Mouse (Mus musculus) embryonic fibroblast, embryonic 13.5 days (primary cell): ENCODE measurements around the gene Bmyc. TPM values are rescaled to one million over a fixed set of nuclear protein-coding genes. Genes with fewer than 3 reads are reported as not detected.
A peak's percentile ranks its signal among the peaks of the same experiment; 100 is the strongest.
"Not testable (repeated sequence)": the region's sequence is repeated elsewhere in the genome, so short reads cannot be mapped to it uniquely, and the experiment has no call there.

Experiments used
- H3K27ac ChIP-seq: 2 replicates; pipeline ENCODE4 v1.5.1; 2012; ENCODE audit warnings: low read length, control low read depth, inconsistent platforms; ENCODE audit not compliant: insufficient read depth
- H3K4me1 ChIP-seq: 2 replicates; pipeline ENCODE4 v1.6.1; 2011; ENCODE audit warnings: low read length; ENCODE audit not compliant: control insufficient read depth, insufficient read depth
- H3K4me3 ChIP-seq: 2 replicates; pipeline ENCODE4 v1.5.1; 2011; ENCODE audit warnings: mild to moderate bottlenecking, control low read depth, low read length; ENCODE audit not compliant: insufficient read depth
- CTCF ChIP-seq: IDR thresholded peaks from 2 replicates; pipeline ENCODE4 v1.5.1; 2011; ENCODE audit warnings: mild to moderate bottlenecking, control low read depth, low read length, moderate library complexity, borderline replicate concordance; ENCODE audit not compliant: insufficient read depth
- POLR2A ChIP-seq: IDR thresholded peaks from 2 replicates; pipeline ENCODE4 v1.6.1; 2011; ENCODE audit warnings: low read depth, mild to moderate bottlenecking, control low read depth, low read length, moderate library complexity
- polyA plus RNA-seq: library from polyadenylated mRNA; stranded (reverse); fragments of >200 nt; gene quantifications from 2 replicates; pipeline ENCODE4 v1.2.4, GENCODE M21; 2011; ENCODE audit warnings: low read depth; ENCODE audit not compliant: missing spikeins, insufficient read length

Bmyc gene
- polyA plus RNA-seq, 1 experiment: 21.2 TPM

- Histone ChIP-seq H3K27ac (no peak overlapping the region), H3K4me1 (no peaks in the 10 kb centered on the region), H3K4me3 (no peak overlapping the region)
- TF ChIP-seq POLR2A: no peak
- no peak for TF ChIP-seq CTCF
Measured at GRCm38 (mm10) chr2:25679559-25679958, 27.0 kb upstream of the Bmyc start.

- Histone ChIP-seq H3K4me1 (no peaks in the 10 kb centered on the region), H3K27ac (no peak within 1 kb of the TSS), H3K4me3 (no peak within 1 kb of the TSS)
- no peak for TF ChIP-seq CTCF
- TF ChIP-seq POLR2A: no peak
Measured at GRCm38 (mm10) chr2:25682426-25682825, 24.1 kb upstream of the Bmyc start, which contains the start of gene Lcn10. Gene Lcn10, plus strand, starts transcription at chr2:25682726.

- H3K4me1 ChIP-seq: no peaks in the 10 kb centered on the region
- no peak for TF ChIP-seq POLR2A
- TF ChIP-seq CTCF: no peak
- no peak overlapping the region for H3K4me3 ChIP-seq
- no peak overlapping the region for H3K27ac ChIP-seq
Measured at GRCm38 (mm10) chr2:25686941-25687340, 19.6 kb upstream of the Bmyc start.

GRCm38 (mm10) chr2:25694605-25695004, 11.9 kb upstream of the Bmyc start:
- Histone ChIP-seq H3K27ac (no peak overlapping the region), H3K4me1 (no peaks in the 10 kb centered on the region), H3K4me3 (no peak overlapping the region)
- TF ChIP-seq CTCF: peak; percentile 33; the same call in 1 of the 2 replicates
- TF ChIP-seq POLR2A: no peak

GRCm38 (mm10) chr2:25696951-25697350, 9.6 kb upstream of the Bmyc start:
- no peak overlapping the region for H3K27ac ChIP-seq
- H3K4me1 ChIP-seq: no peaks in the 10 kb centered on the region
- no peak overlapping the region for H3K4me3 ChIP-seq
- no peak for TF ChIP-seq CTCF

- TF ChIP-seq POLR2A (no peak), CTCF (no peak)
- H3K27ac ChIP-seq: no peak overlapping the region
- H3K4me3 ChIP-seq: no peak overlapping the region
- H3K4me1 ChIP-seq: no peaks in the 10 kb centered on the region
Measured at GRCm38 (mm10) chr2:25698696-25699095, 7.8 kb upstream of the Bmyc start.

- not testable (repeated sequence) for H3K27ac ChIP-seq, H3K4me1 ChIP-seq, H3K4me3 ChIP-seq
Measured at GRCm38 (mm10) chr2:25699743-25700142, 6.8 kb upstream of the Bmyc start, which contains the start of gene Obp2a. Gene Obp2a, plus strand, starts transcription at chr2:25700043.

GRCm38 (mm10) chr2:25701001-25701400, 5.5 kb upstream of the Bmyc start:
- no peak for TF ChIP-seq POLR2A
- TF ChIP-seq CTCF: no peak
- Histone ChIP-seq H3K4me1 (no peaks in the 10 kb centered on the region), H3K27ac (no peak overlapping the region), H3K4me3 (no peak overlapping the region)

GRCm38 (mm10) chr2:25703706-25704105, 2.8 kb upstream of the Bmyc start:
- Histone ChIP-seq H3K4me3 (no peak overlapping the region), H3K27ac (no peak overlapping the region), H3K4me1 (no peaks in the 10 kb centered on the region)
- no peak for TF ChIP-seq CTCF
- no peak for TF ChIP-seq POLR2A

GRCm38 (mm10) chr2:25708121-25708520, 1.6 kb downstream of the Bmyc start:
- H3K27ac ChIP-seq: no peak overlapping the region
- H3K4me1 ChIP-seq: no peaks in the 10 kb centered on the region
- TF ChIP-seq POLR2A: no peak
- TF ChIP-seq CTCF: no peak
- H3K4me3 ChIP-seq: no peak overlapping the region

GRCm38 (mm10) chr2:25709056-25709455, 2.5 kb downstream of the Bmyc start:
- not testable (repeated sequence) for H3K4me1 ChIP-seq, H3K27ac ChIP-seq, H3K4me3 ChIP-seq

- not testable (repeated sequence) for H3K27ac ChIP-seq, H3K4me3 ChIP-seq, H3K4me1 ChIP-seq
Measured at GRCm38 (mm10) chr2:25709791-25710190, 3.3 kb downstream of the Bmyc start.

- not testable (repeated sequence) for H3K4me1 ChIP-seq, H3K4me3 ChIP-seq, H3K27ac ChIP-seq
Measured at GRCm38 (mm10) chr2:25711641-25712040, 5.1 kb downstream of the Bmyc start.
